Mouse (Mus musculus) cerebellum, postnatal 25 days (tissue): ENCODE measurements at regions not wholly inside any gene's neighbourhood (a gene's known extent, or its start where the extent isn't known, plus 50 kb on each side); places are given as distances from the start of the nearest gene placed in this dataset.
A peak's percentile ranks its signal among the peaks of the same experiment; 100 is the strongest.

Experiments used
- DNase-seq, 2 experiments: peaks; one replicate each; pipeline ENCODE4 v3.0.0; 2021; ENCODE audit warnings: mixed read lengths in 2 of 2

DNA sequence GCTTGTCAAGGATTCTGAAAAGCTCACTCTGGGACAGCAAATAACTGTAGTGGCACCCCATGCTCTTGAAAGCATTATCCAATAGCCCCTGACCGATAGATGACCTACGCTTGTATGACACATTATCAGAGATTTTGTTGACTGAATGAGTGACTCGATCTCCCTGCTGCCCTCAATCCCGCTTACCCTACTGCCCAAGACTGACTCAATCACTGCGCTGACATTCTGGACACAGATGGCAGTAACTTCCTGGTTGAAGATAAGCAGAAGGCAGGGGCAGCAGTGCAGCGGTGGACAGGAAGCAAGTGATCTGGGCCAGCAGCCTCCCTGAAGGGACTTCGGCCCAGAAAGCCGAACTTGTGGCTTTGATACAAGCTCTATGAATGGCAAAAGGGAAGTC lies 248.7 kb upstream of the Tpk1 start:
- DNase-seq, result no peak

DNA sequence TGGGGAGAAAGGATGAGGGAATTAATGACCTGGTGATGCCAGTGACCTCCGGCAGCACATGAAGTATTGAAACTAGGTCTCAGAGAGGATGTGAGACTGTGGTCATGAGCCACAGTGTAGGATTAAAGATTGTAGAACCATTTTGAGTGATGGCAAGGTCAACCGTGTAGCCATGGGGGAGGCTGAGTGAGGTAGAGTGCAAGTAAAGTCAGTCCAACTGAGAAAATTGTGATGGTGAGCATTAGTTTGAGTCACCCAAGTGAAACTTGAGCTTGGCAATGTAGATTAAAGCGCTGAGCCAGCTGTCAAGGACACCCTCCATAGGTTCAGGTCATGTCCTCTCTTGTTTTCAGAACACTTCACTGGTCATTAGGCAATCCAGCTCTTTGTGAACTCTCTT lies 219.9 kb upstream of the Tpk1 start:
- no peak for DNase-seq

DNA sequence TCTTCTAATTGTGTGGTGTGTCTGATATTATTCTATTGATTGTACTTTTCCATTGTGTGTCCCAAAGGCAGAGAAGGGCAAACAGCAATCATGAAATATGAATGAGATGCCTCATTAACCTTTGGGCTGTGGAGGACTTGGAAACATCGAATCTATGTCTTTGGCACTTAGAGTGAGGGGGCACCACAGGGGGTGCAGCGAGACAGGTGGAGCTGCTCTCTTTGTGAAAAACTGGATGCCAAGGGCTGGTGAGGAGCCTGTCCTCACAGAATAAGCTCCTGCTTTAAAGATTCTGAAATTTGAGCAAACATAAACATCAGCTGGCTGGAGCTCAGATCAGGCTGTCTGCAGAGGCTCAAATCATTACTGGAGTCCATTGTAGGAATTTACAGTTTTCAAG lies 210.6 kb upstream of the Tpk1 start:
- DNase-seq, result peak; percentile 86 to 90

DNA sequence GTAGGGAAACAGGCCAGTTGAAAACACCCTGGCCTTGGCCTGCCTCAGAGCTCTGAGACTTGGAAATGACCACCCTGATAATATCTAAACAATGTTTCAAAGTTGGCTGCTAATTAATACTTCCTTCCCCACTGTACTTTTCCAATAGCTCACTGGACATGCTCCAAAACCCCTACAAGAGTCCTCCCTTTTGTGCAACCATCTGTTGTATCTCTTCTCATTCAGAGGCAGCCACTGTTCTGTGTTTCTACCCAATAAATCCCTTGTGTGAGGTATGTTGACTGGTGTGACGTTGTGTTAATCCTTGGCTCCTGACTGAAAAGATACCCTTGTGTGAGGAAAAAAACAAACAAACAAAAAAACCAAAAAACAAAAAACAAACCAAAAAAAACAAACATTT lies 193.3 kb upstream of the Tpk1 start:
- no peak for DNase-seq

DNA sequence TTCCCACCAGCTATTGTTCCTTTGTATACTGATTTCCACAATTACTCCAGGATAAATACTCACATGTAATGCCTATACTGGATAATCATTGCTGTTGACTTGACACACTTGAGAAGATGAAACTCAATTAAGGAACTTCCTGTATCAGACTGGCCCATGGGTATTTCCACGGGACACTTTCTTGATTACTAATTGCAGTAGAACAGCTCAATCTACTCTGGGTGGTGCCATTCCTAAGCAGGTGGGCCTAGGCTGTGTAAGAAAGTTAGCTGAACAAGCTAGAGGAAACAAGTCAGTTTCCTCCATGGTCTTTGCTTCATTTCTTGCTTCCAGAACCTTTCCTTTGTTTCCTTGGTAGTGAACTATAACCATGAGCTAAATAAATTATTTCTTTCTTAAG lies 191.0 kb upstream of the Tpk1 start:
- no peak for DNase-seq

DNA sequence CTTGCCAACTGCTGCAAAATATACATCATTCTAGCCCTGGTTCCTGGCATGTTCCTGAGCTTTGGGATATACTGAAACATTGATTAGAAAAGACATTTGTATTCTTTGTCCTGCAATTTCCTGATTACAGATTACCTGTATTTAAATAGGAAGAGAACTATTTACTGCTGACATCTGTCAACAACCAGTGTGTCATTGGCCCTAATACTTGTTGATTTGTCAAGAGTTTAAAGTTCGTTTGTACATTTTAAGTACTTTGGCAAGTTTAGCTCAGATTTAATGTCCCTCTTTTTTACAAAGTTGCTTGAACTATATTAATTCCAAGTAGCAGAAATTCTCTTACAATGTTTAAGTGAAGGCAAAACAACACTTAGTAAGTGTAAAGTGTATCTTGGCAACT lies 187.4 kb upstream of the Tpk1 start:
- DNase-seq, result no peak

DNA sequence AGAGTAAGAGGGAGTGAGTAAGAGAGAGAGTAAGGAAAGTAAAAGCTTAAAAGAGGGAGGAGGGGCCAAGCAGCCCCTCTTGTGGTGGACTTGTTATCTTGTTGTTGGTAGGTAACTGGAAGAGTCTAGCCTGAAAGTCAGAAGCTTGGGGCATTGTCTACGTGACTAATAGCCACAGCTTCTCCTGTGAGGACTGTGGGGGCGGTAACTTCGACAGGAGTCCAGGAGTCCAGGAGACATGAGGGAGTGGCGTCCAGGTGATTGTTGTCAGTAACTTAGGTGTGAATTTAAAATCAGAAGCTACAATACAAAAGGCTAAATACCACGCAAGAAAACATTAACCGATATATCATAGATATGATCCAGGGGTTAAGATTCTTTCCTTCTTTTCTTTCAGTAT lies 185.2 kb upstream of the Tpk1 start:
- DNase-seq, result no peak

DNA sequence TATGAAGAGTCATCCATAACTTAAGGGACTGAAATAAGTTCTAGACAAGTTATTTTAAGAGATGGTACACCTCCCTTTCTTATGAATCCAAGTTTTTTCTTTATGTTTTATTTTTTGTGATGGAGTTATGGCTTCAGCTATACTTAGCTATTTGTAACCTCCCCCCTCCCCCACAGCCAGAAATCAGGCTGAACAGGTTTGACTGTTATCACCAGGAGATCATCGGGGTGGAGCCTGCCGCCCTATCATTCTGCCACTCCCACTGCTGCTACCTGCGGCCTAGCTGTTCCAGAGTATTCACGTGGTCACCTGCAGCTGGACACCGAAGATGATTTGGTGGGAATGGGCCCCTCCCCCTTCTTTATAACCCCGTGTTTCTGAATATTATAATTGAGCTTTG lies 172.9 kb upstream of the Tpk1 start:
- no peak for DNase-seq

DNA sequence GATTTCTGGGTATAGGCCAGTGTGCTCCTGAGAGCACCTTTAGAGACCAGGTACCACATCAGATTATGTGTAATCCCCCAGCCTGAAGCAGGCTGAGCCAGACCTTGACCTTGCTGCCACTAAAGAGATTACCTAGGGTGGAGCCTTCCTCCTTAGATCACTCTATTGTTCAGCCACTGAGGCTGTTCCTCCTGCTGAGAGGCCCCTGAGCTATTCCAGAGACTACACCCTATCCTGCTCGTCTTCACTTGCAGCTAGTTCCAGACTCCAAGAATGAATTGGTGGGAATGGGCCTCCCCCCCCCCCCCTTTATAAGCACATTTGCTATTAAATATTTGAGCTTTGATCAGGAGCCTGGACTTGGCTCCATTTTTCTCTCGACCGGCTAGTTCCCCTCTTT lies 163.8 kb upstream of the Tpk1 start:
- no peak for DNase-seq
